Mouse (Mus musculus): ENCODE measurements around the gene Gm10401. TPM values are rescaled to one million over a fixed set of nuclear protein-coding genes. Genes with fewer than 3 reads are reported as not detected.

Gene Gm10401
- polyA plus RNA-seq, 1 experiment from 2014 or later = 17.6 TPM

- 76% methylated on average over 4 of the region's 4 CpGs for WGBS
- H3K36me3 ChIP-seq (ENCODE audit: control insufficient read depth, insufficient read depth, low read length) = no peaks in the 10 kb centered on the region
- H3K4me3 ChIP-seq (ENCODE audit: low read length) = no peak overlapping the region
- H3K9me3 ChIP-seq (ENCODE audit: control insufficient read depth, low read length) = no peaks in the 10 kb centered on the region
- no peak overlapping the region for H3K9ac ChIP-seq (ENCODE audit: low read depth, low read length)
- H3K27ac ChIP-seq (ENCODE audit: low read length) = no peak overlapping the region
- H3K4me1 ChIP-seq (ENCODE audit: control insufficient read depth, insufficient read depth, low read length) = peaks cover 19% of the 10 kb centered on the region
- H3K27me3 ChIP-seq (replicated peaks; ENCODE audit: control insufficient read depth, insufficient read depth, low read length) = no peaks in the 10 kb centered on the region
- no peak overlapping the region for H3K4me2 ChIP-seq (ENCODE audit: low read depth, low read length)
- no peak for ATAC-seq
Observed at GRCm38 (mm10) chr5:115066245-115066644, 31.9 kb downstream of the Gm10401 start.

- H3K4me3 ChIP-seq (ENCODE audit: low read length) = no peak overlapping the region
- ATAC-seq = no peak
- 86% methylated on average over 7 of the region's 7 CpGs for WGBS
Observed at GRCm38 (mm10) chr5:115063391-115063790, 34.7 kb downstream of the Gm10401 start.

GRCm38 (mm10) chr5:115062566-115062965 lies 35.5 kb downstream of the Gm10401 start:
- 88% methylated on average over 1 of the region's 1 CpGs for WGBS

More at GRCm38 (mm10) chr5:115063391-115063790, 34.7 kb downstream of the Gm10401 start:
- H3K9me3 ChIP-seq (ENCODE audit: control insufficient read depth, low read length) = no peaks in the 10 kb centered on the region
- peaks cover 19% of the 10 kb centered on the region for H3K4me1 ChIP-seq (ENCODE audit: control insufficient read depth, insufficient read depth, low read length)
- H3K9ac ChIP-seq (ENCODE audit: low read depth, low read length) = no peak overlapping the region
- no peaks in the 10 kb centered on the region for H3K27me3 ChIP-seq (replicated peaks; ENCODE audit: control insufficient read depth, insufficient read depth, low read length)
- H3K27ac ChIP-seq (ENCODE audit: low read length) = no peak overlapping the region
- no peak overlapping the region for H3K4me2 ChIP-seq (ENCODE audit: low read depth, low read length)
- no peaks in the 10 kb centered on the region for H3K36me3 ChIP-seq (ENCODE audit: control insufficient read depth, insufficient read depth, low read length)

GRCm38 (mm10) chr5:115060977-115061376 lies 37.1 kb downstream of the Gm10401 start:
- H3K27ac ChIP-seq (ENCODE audit: low read length) = no peak overlapping the region
- ATAC-seq = no peak
- peaks cover 19% of the 10 kb centered on the region for H3K4me1 ChIP-seq (ENCODE audit: control insufficient read depth, insufficient read depth, low read length)
- H3K9me3 ChIP-seq (ENCODE audit: control insufficient read depth, low read length) = no peaks in the 10 kb centered on the region
- 0 out of 2 replicates have a peak, but pooled peaks cover 2% of the 10 kb centered on the region for H3K36me3 ChIP-seq (ENCODE audit: control insufficient read depth, insufficient read depth, low read length)
- H3K27me3 ChIP-seq (replicated peaks; ENCODE audit: control insufficient read depth, insufficient read depth, low read length) = no peaks in the 10 kb centered on the region
- no peak overlapping the region for H3K4me3 ChIP-seq (ENCODE audit: low read length)
- H3K9ac ChIP-seq (ENCODE audit: low read depth, low read length) = no peak overlapping the region
- no peak overlapping the region for H3K4me2 ChIP-seq (ENCODE audit: low read depth, low read length)
- 89% methylated on average over 3 of the region's 3 CpGs for WGBS

More at GRCm38 (mm10) chr5:115062566-115062965, 35.5 kb downstream of the Gm10401 start:
- no peak overlapping the region for H3K27ac ChIP-seq (ENCODE audit: low read length)
- H3K27me3 ChIP-seq (replicated peaks; ENCODE audit: control insufficient read depth, insufficient read depth, low read length) = no peaks in the 10 kb centered on the region
- no peaks in the 10 kb centered on the region for H3K36me3 ChIP-seq (ENCODE audit: control insufficient read depth, insufficient read depth, low read length)
- no peak overlapping the region for H3K4me3 ChIP-seq (ENCODE audit: low read length)
- no peak overlapping the region for H3K4me2 ChIP-seq (ENCODE audit: low read depth, low read length)
- H3K9ac ChIP-seq (ENCODE audit: low read depth, low read length) = no peak overlapping the region
- H3K9me3 ChIP-seq (ENCODE audit: control insufficient read depth, low read length) = no peaks in the 10 kb centered on the region
- ATAC-seq = no peak
- peaks cover 19% of the 10 kb centered on the region for H3K4me1 ChIP-seq (ENCODE audit: control insufficient read depth, insufficient read depth, low read length)

- Histone ChIP-seq H3K9me3 (ENCODE audit: control insufficient read depth, low read length) (no peaks in the 10 kb centered on the region), H3K9ac (ENCODE audit: low read depth, low read length) (no peak overlapping the region), H3K4me1 (ENCODE audit: control insufficient read depth, insufficient read depth, low read length) (peaks cover 19% of the 10 kb centered on the region), H3K4me3 (ENCODE audit: low read length) (no peak overlapping the region), H3K27me3 (replicated peaks; ENCODE audit: control insufficient read depth, insufficient read depth, low read length) (no peaks in the 10 kb centered on the region), H3K4me2 (ENCODE audit: low read depth, low read length) (no peak overlapping the region), H3K27ac (ENCODE audit: low read length) (no peak overlapping the region), H3K36me3 (ENCODE audit: control insufficient read depth, insufficient read depth, low read length) (0 out of 2 replicates have a peak, but pooled peaks cover 2% of the 10 kb centered on the region)
- 77% methylated on average over 8 of the region's 8 CpGs for WGBS
- ATAC-seq = no peak
Observed at GRCm38 (mm10) chr5:115060067-115060695, 37.9 kb downstream of the Gm10401 start.

- Histone ChIP-seq H3K4me1 (ENCODE audit: control insufficient read depth, insufficient read depth, low read length) (peaks cover 20% of the 10 kb centered on the region), H3K4me2 (ENCODE audit: low read depth, low read length) (no peak overlapping the region), H3K27me3 (replicated peaks; ENCODE audit: control insufficient read depth, insufficient read depth, low read length) (no peaks in the 10 kb centered on the region), H3K27ac (ENCODE audit: low read length) (no peak overlapping the region), H3K36me3 (ENCODE audit: control insufficient read depth, insufficient read depth, low read length) (0 out of 2 replicates have a peak, but pooled peaks cover 2% of the 10 kb centered on the region), H3K9me3 (ENCODE audit: control insufficient read depth, low read length) (no peaks in the 10 kb centered on the region), H3K9ac (ENCODE audit: low read depth, low read length) (no peak overlapping the region), H3K4me3 (ENCODE audit: low read length) (no peak overlapping the region)
- ATAC-seq = peak; percentile 70; the same call in 1 of the 2 replicates
- WGBS = 68% methylated on average over 7 of the region's 7 CpGs
Observed at GRCm38 (mm10) chr5:115058584-115059297, 39.4 kb downstream of the Gm10401 start.

GRCm38 (mm10) chr5:115057153-115057552 lies 40.9 kb downstream of the Gm10401 start:
- 96% methylated on average over 4 of the region's 4 CpGs for WGBS

GRCm38 (mm10) chr5:115055418-115055817 lies 42.7 kb downstream of the Gm10401 start:
- Histone ChIP-seq H3K36me3 (ENCODE audit: control insufficient read depth, insufficient read depth, low read length) (0 out of 2 replicates have a peak, but pooled peaks cover 2% of the 10 kb centered on the region), H3K27me3 (replicated peaks; ENCODE audit: control insufficient read depth, insufficient read depth, low read length) (no peaks in the 10 kb centered on the region), H3K4me3 (ENCODE audit: low read length) (no peak overlapping the region), H3K27ac (ENCODE audit: low read length) (no peak overlapping the region), H3K4me2 (ENCODE audit: low read depth, low read length) (no peak overlapping the region), H3K4me1 (ENCODE audit: control insufficient read depth, insufficient read depth, low read length) (peaks cover 44% of the 10 kb centered on the region), H3K9ac (ENCODE audit: low read depth, low read length) (no peak overlapping the region), H3K9me3 (ENCODE audit: control insufficient read depth, low read length) (no peaks in the 10 kb centered on the region)
- WGBS = 82% methylated on average over 6 of the region's 6 CpGs
- no peak for ATAC-seq

More at GRCm38 (mm10) chr5:115057153-115057552, 40.9 kb downstream of the Gm10401 start:
- ATAC-seq = no peak
- Histone ChIP-seq H3K4me1 (ENCODE audit: control insufficient read depth, insufficient read depth, low read length) (peaks cover 34% of the 10 kb centered on the region), H3K9ac (ENCODE audit: low read depth, low read length) (no peak overlapping the region), H3K4me3 (ENCODE audit: low read length) (no peak overlapping the region), H3K9me3 (ENCODE audit: control insufficient read depth, low read length) (no peaks in the 10 kb centered on the region), H3K27ac (ENCODE audit: low read length) (no peak overlapping the region), H3K36me3 (ENCODE audit: control insufficient read depth, insufficient read depth, low read length) (0 out of 2 replicates have a peak, but pooled peaks cover 2% of the 10 kb centered on the region), H3K4me2 (ENCODE audit: low read depth, low read length) (no peak overlapping the region), H3K27me3 (replicated peaks; ENCODE audit: control insufficient read depth, insufficient read depth, low read length) (no peaks in the 10 kb centered on the region)

- Histone ChIP-seq H3K4me1 (ENCODE audit: control insufficient read depth, insufficient read depth, low read length) (peaks cover 33% of the 10 kb centered on the region), H3K9me3 (ENCODE audit: control insufficient read depth, low read length) (no peaks in the 10 kb centered on the region), H3K9ac (ENCODE audit: low read depth, low read length) (no peak overlapping the region), H3K4me3 (ENCODE audit: low read length) (no peak overlapping the region), H3K27me3 (replicated peaks; ENCODE audit: control insufficient read depth, insufficient read depth, low read length) (no peaks in the 10 kb centered on the region), H3K27ac (ENCODE audit: low read length) (no peak overlapping the region), H3K36me3 (ENCODE audit: control insufficient read depth, insufficient read depth, low read length) (0 out of 2 replicates have a peak, but pooled peaks cover 2% of the 10 kb centered on the region), H3K4me2 (ENCODE audit: low read depth, low read length) (no peak overlapping the region)
- WGBS = 84% methylated on average over 22 of the region's 22 CpGs
- no peak for ATAC-seq
Observed at GRCm38 (mm10) chr5:115053791-115054396, 44.2 kb downstream of the Gm10401 start.

Measured in intestine, embryonic 16.5 days (tissue).